Mouse (Mus musculus) adrenal gland (tissue): ENCODE measurements around the gene Mrps18c.

Experiments used
- intact Hi-C: fragments of 180-260 bp; cut with DNase I; formaldehyde crosslinking; loops from one replicate; pipeline ENCODE4 v1.15.1; 2025
- long read RNA-seq, 2 experiments: library from polyadenylated mRNA; unstranded; transcript quantifications; one replicate each; pipeline ENCODE4 v2.0.0; 2020; ENCODE audit warnings: borderline replicate concordance in 1 of 2; ENCODE audit not compliant: insufficient replicate concordance in 1 of 2

Mrps18c gene
- long read RNA-seq, experiment 1, transcript Mrps18c-201 (6 exons, 638 nt): major isoform, 102 of 108 reads
- long read RNA-seq, experiment 1, partial matches to known transcripts: 1 of 108 reads
- long read RNA-seq, experiment 1, other reads (novel, unspliced or antisense): 2 of 108 reads
- long read RNA-seq, experiment 2, transcript Mrps18c-201 (6 exons, 638 nt): major isoform, 107 of 116 reads
- long read RNA-seq, experiment 2, partial matches to known transcripts: 1 of 116 reads
- long read RNA-seq, experiment 2, other reads (novel, unspliced or antisense): 7 of 116 reads

DNA sequence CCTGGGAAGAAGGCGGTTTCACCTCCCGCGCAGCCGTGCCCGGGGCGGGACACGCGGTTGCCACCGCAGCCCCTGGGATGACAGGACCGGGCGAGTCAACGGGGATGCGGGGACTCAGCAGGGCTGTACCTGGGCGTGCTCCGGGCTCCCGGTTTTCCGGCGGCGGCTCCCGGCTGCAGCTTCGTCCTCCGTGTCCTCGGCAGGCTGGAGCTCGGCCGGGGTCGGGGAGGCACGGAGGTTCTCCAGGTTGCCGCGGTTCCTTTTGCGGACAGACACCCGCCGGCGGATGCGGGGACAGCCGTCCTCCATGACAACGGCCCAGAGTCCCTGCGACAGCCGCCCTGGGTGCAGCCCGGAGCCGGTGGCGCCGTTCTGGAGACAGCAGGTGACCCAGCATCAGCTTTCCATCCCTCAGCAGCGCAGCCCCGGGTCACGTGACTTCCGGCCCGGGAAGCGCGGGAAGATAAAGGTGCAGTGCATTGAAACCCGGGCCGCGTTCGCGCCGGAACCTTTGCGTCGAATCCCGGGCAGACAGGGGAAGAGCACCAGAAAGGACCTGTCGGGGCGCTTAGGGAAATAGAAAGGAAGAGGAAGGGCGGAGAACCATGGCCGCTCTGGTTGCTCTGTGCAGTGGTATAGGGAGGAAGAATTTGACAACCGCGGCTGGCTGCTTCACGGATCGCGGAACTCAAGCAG is at the start of gene Mrps18c, which contains the start of gene Helq:
TSS of gene Mrps18c (plus strand) at position 463 of the 696 bp plus-strand sequence.
TSS of gene Helq (minus strand) at position 434 of the 696 bp plus-strand sequence.
- intact Hi-C loops: loop anchor here (10.0 kb wide), 1 partner anchor 254 kb away; no protein-coding TSS in a partner anchor

DNA sequence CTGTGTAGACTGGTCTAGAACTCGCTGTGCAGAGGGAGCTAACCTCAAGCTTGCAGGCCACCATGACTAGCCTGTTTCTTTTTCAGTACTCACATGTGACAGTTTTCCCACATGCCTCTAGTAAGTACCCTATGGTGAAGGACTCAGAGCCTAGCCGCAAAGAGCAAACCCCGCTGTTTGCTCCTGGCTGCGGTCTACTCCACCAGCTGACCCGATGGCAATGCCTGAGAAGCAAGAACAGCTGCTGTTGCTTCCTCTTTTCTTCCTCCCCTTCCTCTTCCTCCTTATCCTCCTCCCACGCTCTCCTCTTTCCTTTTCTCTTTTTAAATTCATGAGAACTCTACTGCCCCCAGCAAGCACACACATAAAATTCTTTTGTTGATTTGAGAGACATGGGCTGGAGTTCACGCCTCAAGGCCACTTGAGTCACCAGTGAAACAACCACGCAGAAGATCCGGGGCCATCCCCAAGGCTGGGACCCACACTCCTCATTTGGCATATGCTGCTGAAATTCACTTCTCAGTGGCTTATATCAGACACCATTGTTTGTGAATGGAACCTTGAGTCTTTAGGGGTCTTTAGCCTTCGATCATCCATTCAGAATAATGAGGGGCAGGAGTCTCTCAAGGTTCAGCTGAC is 47.7 kb upstream of the Mrps18c start:
- intact Hi-C loops: no loop called here

DNA sequence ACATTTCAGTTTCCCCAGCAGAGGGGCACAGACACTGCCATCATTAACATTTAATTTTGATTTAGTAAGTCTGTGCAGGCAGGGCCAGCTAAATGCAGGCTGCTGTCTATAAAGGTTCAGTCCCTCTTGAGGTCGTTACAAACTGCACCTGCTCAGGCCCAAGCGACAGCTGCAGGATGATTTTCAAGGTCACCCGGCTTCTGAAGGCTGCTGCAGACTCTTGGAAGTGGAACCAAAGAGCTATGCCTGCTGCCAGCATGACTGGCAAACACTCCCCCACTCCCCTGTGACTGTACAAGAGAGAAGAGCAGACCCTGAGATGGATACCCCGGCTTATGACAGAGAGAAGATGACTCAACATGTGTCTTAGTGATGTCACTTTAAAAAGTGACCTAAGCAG is 46.8 kb upstream of the Mrps18c start:
- intact Hi-C loops: no loop called here

DNA sequence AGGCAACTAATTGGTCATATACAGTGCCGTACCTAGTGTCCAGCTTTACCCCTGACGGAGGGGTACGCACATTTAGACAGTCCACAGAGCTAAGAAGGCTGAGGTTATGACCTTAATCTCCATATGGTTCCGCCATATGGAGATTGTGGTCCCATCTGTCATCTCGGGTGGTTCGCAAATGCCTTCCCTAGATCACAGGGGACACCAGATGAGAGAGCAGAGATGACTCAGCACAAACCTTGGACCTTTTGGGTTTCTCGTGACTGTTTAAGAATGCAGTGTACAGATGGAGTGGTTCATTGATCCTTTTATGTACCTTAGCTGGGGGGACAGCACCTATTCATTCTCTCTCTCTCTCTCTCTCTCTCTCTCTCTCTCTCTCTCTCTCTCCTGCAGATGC is 45.0 kb upstream of the Mrps18c start:
- intact Hi-C loops: no loop called here

DNA sequence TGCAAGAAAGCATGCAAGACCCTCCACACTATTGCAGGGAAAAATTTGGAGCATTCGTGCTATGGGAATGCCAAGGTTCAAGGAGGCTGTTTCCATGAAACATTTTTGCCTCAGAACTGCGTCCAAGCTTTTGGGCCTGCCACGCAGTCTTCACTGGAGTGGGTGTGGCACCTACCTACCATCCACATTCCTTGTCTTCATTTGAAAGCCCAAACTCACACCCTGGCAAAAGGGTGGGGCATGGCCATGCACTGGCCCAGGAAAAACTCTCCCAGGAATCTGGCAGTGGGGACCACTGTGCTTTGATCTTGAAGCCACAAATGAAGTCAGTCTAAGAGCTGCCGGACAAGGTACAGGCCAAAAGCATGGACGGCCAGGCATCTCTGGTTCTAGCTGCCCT is 40.3 kb upstream of the Mrps18c start:
- intact Hi-C loops: no loop called here

DNA sequence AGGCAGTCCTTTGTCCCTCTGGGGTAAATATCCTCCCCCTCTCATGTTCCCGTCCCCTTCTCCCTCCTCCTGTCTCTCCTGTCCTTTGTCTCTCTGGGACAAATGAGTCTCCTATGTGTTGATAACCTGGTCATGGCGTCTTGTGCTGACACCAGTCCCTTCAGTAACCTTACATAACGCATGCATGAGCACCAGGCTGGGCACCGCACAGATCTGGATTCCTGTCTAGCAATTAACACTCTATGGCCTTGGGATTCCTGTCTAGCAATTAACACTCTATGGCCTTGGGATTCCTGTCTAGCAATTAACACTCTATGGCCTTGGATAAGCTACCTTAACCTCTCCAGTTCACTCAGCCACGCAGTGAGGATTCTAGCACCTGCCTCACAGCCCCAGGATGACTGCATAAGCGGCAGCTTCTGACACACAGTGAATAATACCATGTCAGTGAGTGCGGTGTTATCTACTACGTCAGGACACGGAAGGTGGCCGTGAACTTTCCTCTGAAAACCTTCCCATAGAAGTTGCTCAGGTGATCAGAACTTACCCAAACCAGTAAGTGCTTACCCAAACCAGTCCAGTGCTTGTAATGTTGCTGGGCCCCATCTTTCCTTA is 38.3 kb upstream of the Mrps18c start:
- intact Hi-C loops: no loop called here

DNA sequence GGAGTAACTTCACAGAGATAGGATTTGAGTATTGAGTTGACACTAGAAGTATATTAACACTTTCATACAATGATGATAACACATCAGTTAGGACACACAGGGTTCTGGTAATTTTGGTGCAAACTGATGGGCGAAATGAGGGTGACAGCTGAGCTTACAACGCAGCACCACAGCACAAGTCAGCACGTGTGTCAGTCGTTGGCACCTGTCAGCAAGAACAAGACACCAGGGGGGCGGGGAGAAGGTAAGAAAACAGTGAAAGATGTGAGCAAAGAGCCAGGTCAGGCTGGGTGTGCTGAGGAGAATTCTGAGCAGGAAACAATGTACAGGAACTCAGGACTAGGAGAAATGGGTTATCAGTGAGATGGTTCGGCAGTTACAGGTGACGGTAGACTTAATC is 36.7 kb upstream of the Mrps18c start:
- intact Hi-C loops: no loop called here

DNA sequence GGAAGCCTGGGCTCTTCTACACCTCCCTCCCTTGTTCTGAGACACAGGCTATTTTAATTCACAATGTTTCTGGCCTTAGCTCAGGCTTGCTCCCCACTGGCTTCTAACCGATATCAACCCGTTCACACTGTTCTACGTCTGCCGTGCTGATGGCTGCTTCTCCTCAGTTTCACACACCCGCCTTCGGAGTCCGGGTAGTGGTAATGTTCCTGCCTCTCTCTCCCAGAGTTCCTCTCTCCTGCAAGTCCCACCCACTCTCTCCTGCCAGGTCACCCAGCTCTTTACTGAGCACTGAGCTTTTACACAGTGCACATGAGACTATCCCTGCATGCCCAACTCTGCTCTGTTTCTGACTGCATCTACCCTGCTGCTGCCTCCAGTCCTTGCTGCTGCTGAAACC is 32.4 kb upstream of the Mrps18c start:
- intact Hi-C loops: no loop called here

DNA sequence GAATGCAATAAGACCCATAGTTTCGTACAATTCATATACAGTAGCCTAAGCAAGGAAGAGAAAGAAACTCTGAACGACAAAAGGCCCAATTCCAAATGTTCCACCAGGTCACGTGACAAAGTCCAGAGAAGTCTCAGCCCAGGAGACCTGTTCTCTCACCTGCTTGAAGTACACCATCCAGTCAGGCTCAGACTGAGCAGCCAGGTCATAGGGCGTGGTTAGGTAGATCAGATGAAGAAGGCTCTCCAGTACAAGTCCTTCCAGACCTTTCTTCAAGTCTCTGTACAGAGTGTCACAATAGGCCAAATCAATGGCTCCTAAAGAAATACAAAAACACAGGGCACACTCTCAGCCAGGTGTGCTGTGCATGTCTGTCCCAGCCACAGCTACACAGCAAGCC is 26.9 kb upstream of the Mrps18c start:
- intact Hi-C loops: no loop called here

DNA sequence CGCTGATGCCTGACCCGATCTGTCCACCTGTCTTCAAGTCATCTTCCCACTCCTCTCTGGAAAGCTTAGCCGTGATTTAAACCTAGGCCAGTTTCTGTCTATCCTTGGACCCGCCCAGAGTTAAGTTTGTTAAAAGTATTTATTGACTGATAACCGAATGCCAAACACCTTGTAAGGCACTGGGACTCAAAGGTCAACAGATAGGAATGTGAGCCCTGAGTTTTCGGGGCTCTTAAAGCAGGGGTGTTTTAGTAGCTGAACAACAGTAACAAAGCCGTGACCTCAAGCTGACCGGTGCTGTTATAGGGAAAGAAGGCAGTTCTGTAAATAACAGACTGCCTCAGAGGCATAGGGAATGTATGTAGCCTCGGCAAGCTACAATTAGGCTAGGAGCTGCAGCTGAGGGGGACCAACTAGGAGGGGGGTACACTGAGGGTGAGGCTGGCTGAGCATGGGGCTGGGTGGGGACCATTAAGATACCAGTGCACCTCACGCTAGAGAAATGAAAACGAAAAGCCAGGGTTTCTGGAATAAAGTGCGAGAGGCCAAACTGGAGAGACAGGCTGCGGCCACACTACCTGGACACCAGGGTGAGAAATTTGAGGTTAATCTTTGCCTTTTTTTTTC is 22.5 kb upstream of the Mrps18c start:
- intact Hi-C loops: no loop called here

DNA sequence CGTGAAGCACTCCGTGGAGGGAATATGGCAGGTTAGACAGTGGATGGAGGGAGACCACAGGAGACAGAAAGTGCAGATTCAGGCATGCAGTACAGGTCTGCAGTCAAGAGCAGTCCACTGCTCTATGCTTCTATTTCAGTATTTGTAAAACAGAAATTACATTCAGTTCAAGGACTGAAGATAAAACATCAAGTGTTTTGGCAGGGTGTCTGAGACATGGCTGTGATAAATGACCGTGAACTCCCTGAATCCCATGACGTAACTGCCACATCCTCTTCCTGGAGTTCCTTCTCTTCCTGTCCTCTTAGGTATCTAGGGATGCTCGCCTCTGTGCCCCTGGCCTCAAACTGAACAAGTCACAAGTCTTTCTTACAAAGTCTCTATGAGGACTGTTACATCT is 21.5 kb upstream of the Mrps18c start:
- intact Hi-C loops: no loop called here

DNA sequence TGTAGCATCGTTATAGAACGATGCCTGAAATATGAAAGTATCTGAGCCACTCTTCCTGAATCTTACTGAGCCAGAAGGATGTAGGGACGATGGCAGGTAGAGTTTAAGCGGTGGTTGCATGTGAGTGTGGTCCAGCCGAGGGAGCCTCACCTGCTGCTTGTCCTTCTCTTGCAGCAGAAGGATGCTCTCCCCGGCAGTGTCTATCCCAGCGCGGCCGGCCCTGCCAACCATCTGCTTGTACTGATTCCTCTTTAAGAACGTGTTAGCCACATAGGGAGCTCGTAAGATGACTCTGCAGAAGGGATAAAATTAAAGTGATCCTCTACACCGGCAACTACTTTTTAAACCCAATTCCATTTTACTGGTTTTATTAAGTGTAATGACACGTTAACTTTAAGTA is 19.4 kb upstream of the Mrps18c start:
- intact Hi-C loops: no loop called here

DNA sequence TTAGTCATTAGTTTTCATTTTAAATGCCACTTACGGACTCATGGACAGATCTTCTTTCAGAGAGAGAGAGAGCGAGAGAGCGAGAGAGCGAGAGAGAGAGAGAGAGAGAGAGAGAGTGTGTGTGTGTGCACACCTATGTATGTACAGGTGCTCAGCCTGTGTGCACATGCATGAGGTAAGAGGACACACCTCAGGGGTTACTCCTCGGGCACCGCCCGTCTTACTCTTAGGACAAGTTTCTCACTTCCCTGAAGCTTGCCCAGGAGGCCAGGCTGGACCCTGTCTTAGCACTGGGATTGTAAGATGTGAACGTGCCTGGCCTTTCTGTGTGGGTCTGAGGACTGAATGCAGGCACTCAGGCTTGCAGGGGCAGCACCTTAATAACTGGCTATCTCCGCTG is 10.9 kb upstream of the Mrps18c start:
- intact Hi-C loops: no loop called here

DNA sequence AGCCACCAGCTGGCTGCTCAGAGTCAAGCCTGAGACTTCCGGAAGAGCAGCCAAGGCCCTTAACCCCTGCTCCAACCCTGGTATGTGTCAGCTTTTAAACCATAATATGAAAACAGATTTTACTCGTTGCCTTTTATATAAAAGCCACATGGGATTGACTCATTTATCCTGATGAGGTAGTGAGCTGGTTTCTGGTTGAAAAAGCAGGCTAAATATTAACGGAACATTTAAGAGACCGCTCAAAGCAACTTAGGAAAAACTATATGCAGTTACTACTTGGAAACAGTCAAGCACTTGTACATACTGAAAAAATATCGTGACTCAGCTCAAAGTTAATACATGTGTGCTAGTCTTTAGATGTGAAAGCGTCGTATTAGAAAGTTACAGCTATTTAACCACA is 6.2 kb upstream of the Mrps18c start:
- intact Hi-C loops: loop anchor here (10.0 kb wide), 1 partner anchor 247 kb away; no protein-coding TSS in a partner anchor

DNA sequence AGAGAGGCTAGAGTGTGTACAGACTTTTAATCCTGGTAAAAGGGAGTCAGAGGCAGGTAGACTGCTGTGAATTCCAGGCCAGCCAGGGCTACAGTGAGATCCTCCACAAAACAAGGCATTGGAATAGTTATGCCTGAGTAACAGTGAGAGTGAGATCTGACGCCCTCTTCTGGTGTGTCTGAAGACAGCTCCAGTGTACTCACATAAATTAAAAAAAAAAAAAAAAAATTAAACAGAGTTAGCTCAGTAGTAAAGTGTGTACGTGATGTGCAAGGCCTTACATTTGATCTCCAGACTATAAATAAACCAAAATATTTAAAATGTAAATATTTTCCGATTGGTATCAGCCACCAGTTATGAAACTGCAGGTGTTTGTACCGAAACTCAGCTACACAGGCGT is 4.3 kb upstream of the Mrps18c start:
- intact Hi-C loops: loop anchor here (10.0 kb wide), 1 partner anchor 249 kb away; no protein-coding TSS in a partner anchor

DNA sequence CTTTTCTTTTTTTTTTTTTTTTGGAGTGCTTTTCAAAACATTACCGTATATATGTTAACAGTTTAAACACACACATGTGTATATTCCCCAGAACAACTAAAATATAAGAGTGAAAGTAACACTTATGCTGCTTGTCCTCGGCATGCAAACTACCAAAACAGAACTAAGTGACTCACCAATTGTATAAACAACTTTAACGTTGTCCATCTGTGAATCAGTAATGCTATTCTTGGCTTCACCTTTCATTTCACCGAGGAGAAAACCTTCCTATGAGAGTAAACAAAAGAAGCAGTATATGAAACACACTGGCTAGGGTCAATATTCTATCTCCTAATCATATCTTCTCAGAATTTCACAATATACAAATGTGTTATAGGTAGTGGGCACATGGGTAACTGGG is 19.9 kb downstream of the Mrps18c start:
- intact Hi-C loops: loop anchor here (5.0 kb wide), 1 partner anchor 146 kb away; no protein-coding TSS in a partner anchor

DNA sequence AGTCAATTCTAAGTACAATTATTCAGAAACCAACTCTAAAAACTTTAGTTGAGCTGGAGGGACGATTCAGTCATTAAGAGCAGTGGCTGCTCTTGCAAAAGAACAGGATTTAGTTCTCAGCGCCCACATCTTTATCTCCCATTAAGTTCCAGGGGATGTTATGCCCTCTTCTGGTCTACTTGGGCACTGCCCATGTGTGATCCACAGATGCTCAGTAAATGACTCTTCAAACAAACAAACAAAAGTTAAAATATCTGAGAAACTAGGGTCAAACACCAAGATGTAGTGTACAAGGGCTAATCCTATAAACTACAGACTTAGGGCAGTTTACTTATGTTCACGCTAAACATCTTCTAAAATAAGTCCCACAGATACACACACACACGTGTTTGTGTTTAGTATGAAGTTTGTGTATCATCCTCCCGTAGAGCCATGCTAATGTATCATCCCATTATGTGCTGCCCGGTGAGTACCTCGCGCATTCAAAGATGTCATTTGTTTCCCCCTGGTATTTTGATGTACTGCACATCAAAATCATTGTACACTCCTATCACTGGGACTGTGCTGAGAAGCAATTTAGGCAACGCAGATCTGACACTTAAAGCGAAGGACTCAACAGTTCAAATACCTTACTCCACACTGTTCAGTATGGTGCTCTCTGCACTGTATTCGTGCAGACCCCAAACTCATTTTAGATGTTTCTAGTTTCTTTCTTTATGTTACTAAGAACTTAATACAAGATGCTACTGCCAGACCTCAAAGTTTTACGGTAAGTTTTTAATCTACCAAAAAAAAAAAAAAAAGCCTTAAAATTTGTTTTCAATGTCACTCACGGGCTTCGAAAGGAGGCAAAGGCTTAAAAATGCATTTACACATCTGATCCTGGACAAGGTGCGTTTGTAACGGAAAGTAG is 21.4 kb downstream of the Mrps18c start:
- intact Hi-C loops: loop anchor here (5.0 kb wide), 1 partner anchor 148 kb away; no protein-coding TSS in a partner anchor

DNA sequence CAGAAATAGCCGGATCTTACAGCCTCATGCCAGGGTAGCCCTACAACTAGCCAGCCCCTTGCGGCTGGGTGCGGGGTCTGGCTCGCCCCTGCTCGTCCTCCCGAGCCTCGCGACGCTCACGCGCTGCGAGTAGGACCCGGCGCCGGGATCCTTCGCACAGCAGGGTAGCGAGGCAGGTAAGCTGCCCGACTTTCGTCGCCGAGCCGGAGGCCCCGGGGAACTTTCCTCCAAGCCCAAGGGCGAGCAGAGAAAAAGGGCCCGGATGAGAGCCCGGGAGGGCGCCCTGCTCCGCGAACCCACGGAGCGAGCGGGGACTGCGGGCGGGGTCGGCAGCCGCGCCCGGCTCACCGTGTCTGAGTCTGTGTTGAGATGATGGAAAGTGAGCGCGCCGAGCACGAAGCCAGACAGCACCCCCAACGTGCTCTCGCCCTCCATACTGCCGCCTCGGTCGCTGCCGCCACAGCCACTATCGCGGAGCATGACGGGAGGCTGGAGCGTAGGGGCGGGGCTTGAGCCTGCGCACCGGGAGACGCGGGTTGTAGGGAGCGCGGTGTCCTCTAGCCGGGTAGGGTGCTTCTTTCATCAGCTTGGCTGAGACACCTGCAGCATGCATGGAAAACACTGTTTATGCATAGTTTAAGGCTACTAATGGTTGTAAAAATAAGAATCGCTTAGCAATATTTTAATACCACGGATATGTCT is 22.2 kb downstream of the Mrps18c start, which contains the start of gene Abraxas1:
TSS of gene Abraxas1 (minus strand) at position 483 of the 702 bp plus-strand sequence.
- intact Hi-C loops: no loop called here

DNA sequence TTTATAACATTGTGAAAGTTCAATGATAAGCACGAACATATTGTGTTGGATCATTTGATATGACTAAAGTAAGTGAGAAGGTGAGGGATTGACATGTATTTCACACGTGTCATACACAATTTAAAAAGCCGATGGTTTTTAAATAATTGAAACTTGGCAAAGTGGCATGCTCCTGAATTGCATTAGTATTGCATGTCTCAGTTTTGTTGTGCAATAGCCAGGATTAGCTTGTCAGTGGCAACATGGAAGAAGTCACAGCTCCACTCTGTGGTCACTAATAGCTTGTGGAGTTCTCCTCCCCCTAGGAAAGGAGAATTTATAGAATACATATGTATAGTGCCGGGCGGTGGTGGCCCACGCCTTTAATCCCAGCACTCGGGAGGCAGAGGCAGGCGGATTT is 22.9 kb downstream of the Mrps18c start:
- intact Hi-C loops: no loop called here
